Comparison of ENCODE assay signal across 8 mouse cellular contexts in genomic region chr11:103080323-103081091, GRCm38 (mm10). TPM values are rescaled to one million over a fixed set of nuclear protein-coding genes. Genes with fewer than 3 reads are reported as not detected.
A peak's percentile ranks its signal among the peaks of the same experiment; 100 is the strongest.
DNase-seq lines count a peak whose midpoint lies in the region; ATAC-seq and TF ChIP-seq lines count a peak whose summit lies in the region.

No protein-coding gene starts in this region.

- peaks cover 3% of the 10 kb centered on the region for H3K27me3 ChIP-seq in heart, embryonic 15.5 days
- H3K27me3 ChIP-seq in MEL (ENCODE audit: control insufficient read depth in 1 of 2, insufficient read depth in 2 of 2, low read length in 2 of 2) = no peaks in the 10 kb centered on the region
- peaks cover 54% of the 10 kb centered on the region for H3K27me3 ChIP-seq in forebrain, embryonic 12.5 days
- peaks cover 46% of the 10 kb centered on the region for H3K27me3 ChIP-seq in liver, embryonic 13.5 days
- peaks cover 11% of the 10 kb centered on the region for H3K27me3 ChIP-seq in stomach, embryonic 15.5 days (replicated peaks)

- H3K79me2 ChIP-seq in MEL (ENCODE audit: control insufficient read depth, insufficient read depth, low read length, poor library complexity) = no peaks in the 10 kb centered on the region

- ATAC-seq in heart, embryonic 15.5 days (replicated peaks; ENCODE audit: insufficient number of reproducible peaks, insufficient read depth, low FRiP score, low read depth) = peak; percentile 60; the same call in 1 of the 2 replicates
- ATAC-seq in forebrain, embryonic 12.5 days (ENCODE audit: low FRiP score) = peak; percentile 14; the same call in 1 of the 2 replicates
- 0 out of 2 replicates have a peak, but pooled peaks have one; percentile 36 for ATAC-seq in liver, embryonic 13.5 days (ENCODE audit: low read depth)
- peak; percentile 36; the same call in 1 of the 2 replicates for ATAC-seq in stomach, embryonic 15.5 days (ENCODE audit: insufficient read depth, low FRiP score, low read depth)

- DNase-seq in heart, adult 8-10 months (ENCODE audit: low spot score) = no peak
- no peak for DNase-seq in MEL (ENCODE audit: low read depth, low spot score)
- no peak for DNase-seq in liver, embryonic 13.5 days
- DNase-seq in adrenal gland, postnatal 25 days = no peak
- no peak for DNase-seq in right cerebral cortex, postnatal 36 days (ENCODE audit: low spot score in 2 of 2)

- peak overlapping the region; percentile 42 for H3K4me3 ChIP-seq in heart, embryonic 15.5 days
- H3K4me3 ChIP-seq in MEL (ENCODE audit: control insufficient read depth in 1 of 2, insufficient read depth in 1 of 2, low read depth in 2 of 2, low read length in 2 of 2) = no peak overlapping the region
- H3K4me3 ChIP-seq in forebrain, embryonic 12.5 days (replicated peaks) = peak overlapping the region; percentile 31
- H3K4me3 ChIP-seq in liver, embryonic 13.5 days (replicated peaks) = peak overlapping the region; percentile 38
- peak overlapping the region; percentile 31 for H3K4me3 ChIP-seq in stomach, embryonic 15.5 days (replicated peaks)

- peak in 2 of 3 experiments; percentile 7 to 36; a peak in 3 of 6 replicates for TF ChIP-seq CTCF in MEL (IDR thresholded peaks at IDR 0.05 in 2 of 3, conservative IDR thresholded peaks at IDR 0.05 in 1 of 3; ENCODE audit: control insufficient read depth in 1 of 3, insufficient read depth in 1 of 3, low read depth in 2 of 3, low read length in 3 of 3, poor library complexity in 1 of 3, severe bottlenecking in 1 of 3)

- no peak for TF ChIP-seq RAD21 in MEL (IDR thresholded peaks at IDR 0.05; ENCODE audit: low read depth, low read length)

- H3K9me3 ChIP-seq in heart, embryonic 15.5 days (replicated peaks) = no peaks in the 10 kb centered on the region
- no peaks in the 10 kb centered on the region for H3K9me3 ChIP-seq in MEL (replicated peaks; ENCODE audit: insufficient read depth, low read length)
- H3K9me3 ChIP-seq in forebrain, embryonic 12.5 days = no peaks in the 10 kb centered on the region
- no peaks in the 10 kb centered on the region for H3K9me3 ChIP-seq in liver, embryonic 13.5 days (replicated peaks)
- H3K9me3 ChIP-seq in stomach, embryonic 15.5 days = no peaks in the 10 kb centered on the region

- peak overlapping the region; percentile 56 for H3K4me2 ChIP-seq in heart, embryonic 15.5 days
- H3K4me2 ChIP-seq in forebrain, embryonic 12.5 days = peak overlapping the region; percentile 54
- H3K4me2 ChIP-seq in liver, embryonic 13.5 days = peak overlapping the region; percentile 50
- H3K4me2 ChIP-seq in stomach, embryonic 15.5 days = peak overlapping the region; percentile 46

- no peak for TF ChIP-seq EP300 in MEL (IDR thresholded peaks at IDR 0.05; ENCODE audit: low read depth in 1 of 2, low read length in 2 of 2)

- no peak for TF ChIP-seq POLR2A in MEL (IDR thresholded peaks at IDR 0.05; ENCODE audit: control insufficient read depth in 1 of 2, insufficient read depth in 1 of 2, low read depth in 1 of 2, low read length in 2 of 2, poor library complexity in 1 of 2)

- H3K4me1 ChIP-seq in heart, embryonic 15.5 days (replicated peaks) = peaks cover 17% of the 10 kb centered on the region
- no peaks in the 10 kb centered on the region for H3K4me1 ChIP-seq in MEL (ENCODE audit: control insufficient read depth in 1 of 2, insufficient read depth in 2 of 2, low read length in 2 of 2)
- H3K4me1 ChIP-seq in forebrain, embryonic 12.5 days = peaks cover 7% of the 10 kb centered on the region
- H3K4me1 ChIP-seq in liver, embryonic 13.5 days (replicated peaks) = peaks cover 7% of the 10 kb centered on the region
- peaks cover 15% of the 10 kb centered on the region; the same call in 1 of the 2 replicates for H3K4me1 ChIP-seq in stomach, embryonic 15.5 days

- 6% methylated on average over 43 of the region's 43 CpGs for WGBS in heart, embryonic 15.5 days
- 1% methylated on average over 43 of the region's 43 CpGs for WGBS in forebrain, embryonic 12.5 days
- 1% methylated on average over 43 of the region's 43 CpGs for WGBS in liver, embryonic 13.5 days (ENCODE audit: insufficient replicate concordance)
- 7% methylated on average over 43 of the region's 43 CpGs for WGBS in stomach, embryonic 15.5 days

- no peak overlapping the region for H3K27ac ChIP-seq in heart, embryonic 15.5 days
- H3K27ac ChIP-seq in MEL (ENCODE audit: control insufficient read depth, low read depth, low read length) = no peak overlapping the region
- H3K27ac ChIP-seq in forebrain, embryonic 12.5 days = no peak overlapping the region
- H3K27ac ChIP-seq in liver, embryonic 13.5 days = no peak overlapping the region
- no peak overlapping the region for H3K27ac ChIP-seq in stomach, embryonic 15.5 days

- peak overlapping the region; percentile 8; the same call in 1 of the 2 replicates for H3K9ac ChIP-seq in heart, embryonic 15.5 days
- no peak overlapping the region for H3K9ac ChIP-seq in MEL (ENCODE audit: control insufficient read depth, low read depth, low read length, poor library complexity, severe bottlenecking)
- peak overlapping the region; percentile 36 for H3K9ac ChIP-seq in forebrain, embryonic 12.5 days
- peak overlapping the region; percentile 13; the same call in 1 of the 2 replicates for H3K9ac ChIP-seq in liver, embryonic 13.5 days
- no peak overlapping the region for H3K9ac ChIP-seq in stomach, embryonic 15.5 days

- H3K36me3 ChIP-seq in heart, embryonic 15.5 days = peaks cover 8% of the 10 kb centered on the region
- H3K36me3 ChIP-seq in MEL (ENCODE audit: control insufficient read depth in 1 of 2, insufficient read depth in 2 of 2, low read length in 2 of 2) = no peaks in the 10 kb centered on the region
- H3K36me3 ChIP-seq in forebrain, embryonic 12.5 days (replicated peaks) = no peaks in the 10 kb centered on the region
- no peaks in the 10 kb centered on the region for H3K36me3 ChIP-seq in liver, embryonic 13.5 days
- no peaks in the 10 kb centered on the region for H3K36me3 ChIP-seq in stomach, embryonic 15.5 days

RNA-seq across cellular contexts. Expression of gene Plcd3, which starts 21.0 kb away (rescaled TPM):
- polyA plus RNA-seq in heart, embryonic 15.5 days (2015; fragmentation: Nextera tagmentation; extraction: Ambion mirVana) = 11.0 and 11.8 TPM in 2 replicates
- total RNA-seq in heart, adult 8-10 months (2022) = 10 to 100 TPM; 10.7 to 19.1 (median 12.1) TPM
- 1.7 and 2.0 TPM in 2 replicates for total RNA-seq in MEL (2012; rRNA removed)
- polyA plus RNA-seq in MEL (2012; ENCODE audit: insufficient read depth in 1 of 2, insufficient read length in 2 of 2, low read depth in 1 of 2, low replicate concordance in 2 of 2, missing spikeins in 1 of 2) = 1 to 10 TPM in 1 of 2 experiments, not detected in 1; 2.6 TPM
- polyA plus RNA-seq in forebrain, embryonic 12.5 days (2016; fragmentation: Nextera tagmentation; extraction: Ambion mirVana) = 1.4 and 1.5 TPM in 2 replicates
- polyA plus RNA-seq in liver, embryonic 13.5 days (2015; fragmentation: Nextera tagmentation; extraction: Ambion mirVana) = 0.28 and 0.50 TPM in 2 replicates
- 3.5 and 3.6 TPM in 2 replicates for polyA plus RNA-seq in stomach, embryonic 15.5 days (2015; fragmentation: Nextera tagmentation; extraction: Ambion mirVana)
- 9.1 and 13.7 TPM in 2 replicates for total RNA-seq in adrenal gland, postnatal 25 days (2021)

RNA-seq across cellular contexts. Expression of gene Acbd4, which starts 21.0 kb away (rescaled TPM):
- 18.5 and 23.7 TPM in 2 replicates for polyA plus RNA-seq in heart, embryonic 15.5 days (2015; fragmentation: Nextera tagmentation; extraction: Ambion mirVana)
- 10 to 100 TPM; 24.1 to 39.8 (median 32.0) TPM for total RNA-seq in heart, adult 8-10 months (2022)
- total RNA-seq in MEL (2012; rRNA removed) = 15.2 and 16.6 TPM in 2 replicates
- 10 to 100 TPM in 1 of 2 experiments, not detected in 1; 18.3 TPM for polyA plus RNA-seq in MEL (2012; ENCODE audit: insufficient read depth in 1 of 2, insufficient read length in 2 of 2, low read depth in 1 of 2, low replicate concordance in 2 of 2, missing spikeins in 1 of 2)
- 5.7 and 7.1 TPM in 2 replicates for polyA plus RNA-seq in forebrain, embryonic 12.5 days (2016; fragmentation: Nextera tagmentation; extraction: Ambion mirVana)
- 60.4 and 62.2 TPM in 2 replicates for polyA plus RNA-seq in liver, embryonic 13.5 days (2015; fragmentation: Nextera tagmentation; extraction: Ambion mirVana)
- 19.2 and 23.7 TPM in 2 replicates for polyA plus RNA-seq in stomach, embryonic 15.5 days (2015; fragmentation: Nextera tagmentation; extraction: Ambion mirVana)
- total RNA-seq in adrenal gland, postnatal 25 days (2021) = 92.1 and 129 TPM in 2 replicates

RNA-seq across cellular contexts. Expression of gene Hexim1, which starts 35.5 kb away (rescaled TPM):
- 2.6 and 3.0 TPM in 2 replicates for polyA plus RNA-seq in heart, embryonic 15.5 days (2015; fragmentation: Nextera tagmentation; extraction: Ambion mirVana)
- 10 to 100 TPM; 15.9 to 18.6 (median 17.0) TPM for total RNA-seq in heart, adult 8-10 months (2022)
- 17.3 and 18.4 TPM in 2 replicates for total RNA-seq in MEL (2012; rRNA removed)
- polyA plus RNA-seq in MEL (2012; ENCODE audit: insufficient read depth in 1 of 2, insufficient read length in 2 of 2, low read depth in 1 of 2, low replicate concordance in 2 of 2, missing spikeins in 1 of 2) = 10 to 100 TPM in 1 of 2 experiments, not detected in 1; 25.4 TPM
- 3.4 TPM in 2 replicates for polyA plus RNA-seq in forebrain, embryonic 12.5 days (2016; fragmentation: Nextera tagmentation; extraction: Ambion mirVana)
- polyA plus RNA-seq in liver, embryonic 13.5 days (2015; fragmentation: Nextera tagmentation; extraction: Ambion mirVana) = 2.6 and 3.0 TPM in 2 replicates
- polyA plus RNA-seq in stomach, embryonic 15.5 days (2015; fragmentation: Nextera tagmentation; extraction: Ambion mirVana) = 5.1 and 5.4 TPM in 2 replicates
- total RNA-seq in adrenal gland, postnatal 25 days (2021) = 72.0 and 75.6 TPM in 2 replicates

RNA-seq across cellular contexts. Expression of gene Hexim2, which starts 51.7 kb away (rescaled TPM):
- 5.5 and 6.4 TPM in 2 replicates for polyA plus RNA-seq in heart, embryonic 15.5 days (2015; fragmentation: Nextera tagmentation; extraction: Ambion mirVana)
- 1 to 10 TPM; 1.2 to 2.0 (median 1.9) TPM for total RNA-seq in heart, adult 8-10 months (2022)
- 12.3 and 17.2 TPM in 2 replicates for total RNA-seq in MEL (2012; rRNA removed)
- polyA plus RNA-seq in MEL (2012; ENCODE audit: insufficient read depth in 1 of 2, insufficient read length in 2 of 2, low read depth in 1 of 2, low replicate concordance in 2 of 2, missing spikeins in 1 of 2) = 10 to 100 TPM in 1 of 2 experiments, not detected in 1; 12.5 TPM
- 10.1 and 11.8 TPM in 2 replicates for polyA plus RNA-seq in forebrain, embryonic 12.5 days (2016; fragmentation: Nextera tagmentation; extraction: Ambion mirVana)
- 6.3 and 7.7 TPM in 2 replicates for polyA plus RNA-seq in liver, embryonic 13.5 days (2015; fragmentation: Nextera tagmentation; extraction: Ambion mirVana)
- polyA plus RNA-seq in stomach, embryonic 15.5 days (2015; fragmentation: Nextera tagmentation; extraction: Ambion mirVana) = 6.8 and 8.7 TPM in 2 replicates
- 3.9 and 6.2 TPM in 2 replicates for total RNA-seq in adrenal gland, postnatal 25 days (2021)

RNA-seq across cellular contexts. Expression of gene Dcakd, which starts 52.4 kb away (rescaled TPM):
- 64.8 and 89.4 TPM in 2 replicates for polyA plus RNA-seq in heart, embryonic 15.5 days (2015; fragmentation: Nextera tagmentation; extraction: Ambion mirVana)
- total RNA-seq in heart, adult 8-10 months (2022) = 10 to 100 TPM; 54.2 to 95.5 (median 77.9) TPM
- 15.6 and 16.2 TPM in 2 replicates for total RNA-seq in MEL (2012; rRNA removed)
- polyA plus RNA-seq in MEL (2012; ENCODE audit: insufficient read depth in 1 of 2, insufficient read length in 2 of 2, low read depth in 1 of 2, low replicate concordance in 2 of 2, missing spikeins in 1 of 2) = 100 to 1,000 TPM in 1 of 2 experiments, 10 to 100 TPM in 1; 82.3 to 112 TPM
- polyA plus RNA-seq in forebrain, embryonic 12.5 days (2016; fragmentation: Nextera tagmentation; extraction: Ambion mirVana) = 190 and 210 TPM in 2 replicates
- 29.9 and 37.3 TPM in 2 replicates for polyA plus RNA-seq in liver, embryonic 13.5 days (2015; fragmentation: Nextera tagmentation; extraction: Ambion mirVana)
- 107 TPM in 2 replicates for polyA plus RNA-seq in stomach, embryonic 15.5 days (2015; fragmentation: Nextera tagmentation; extraction: Ambion mirVana)
- 73.0 and 82.7 TPM in 2 replicates for total RNA-seq in adrenal gland, postnatal 25 days (2021)

Comparison
In these comparisons a context has a peak if more than half of its experiments do, and no peak if none do; other contexts are left out.
1. H3K4me3 ChIP-seq: peak in heart, embryonic 15.5 days (single experiment), forebrain, embryonic 12.5 days (single experiment), liver, embryonic 13.5 days (single experiment) and stomach, embryonic 15.5 days (single experiment); none in MEL (0 of 2).
2. H3K9ac ChIP-seq: peak in heart, embryonic 15.5 days (single experiment), forebrain, embryonic 12.5 days (single experiment) and liver, embryonic 13.5 days (single experiment); none in MEL (single experiment) and stomach, embryonic 15.5 days (single experiment).
3. Peak in every context shown above with its lines, with median percentiles within 50 percentile points of each other: ATAC-seq and H3K4me2 ChIP-seq.